Mouse (Mus musculus): ENCODE data around the gene Itgb7. TPM values are rescaled to one million over a fixed set of nuclear protein-coding genes. Genes with fewer than 3 reads are reported as not detected.
"Not testable (repeated sequence)": the region's sequence is repeated elsewhere in the genome, so short reads cannot be mapped to it uniquely, and the experiment has no call there.

The Itgb7 gene
- polyA plus RNA-seq, 1 experiment from 2014 or later = 3.5 TPM

- WGBS (ENCODE audit: missing documents) = 22% methylated on average over 15 of the region's 19 CpGs
- Histone ChIP-seq H3K79me2 (ENCODE audit: inconsistent target) (peaks cover 37% of the 10 kb centered on the region), H3K36me3 (ENCODE audit: inconsistent target) (peaks cover 5% of the 10 kb centered on the region; the same call in 1 of the 2 replicates), H3K4me3 (ENCODE audit: inconsistent target) (peak overlapping the region; percentile 50), H3K27ac (peak overlapping the region; percentile 95)
These were observed 12.8 kb upstream of the Itgb7 start for GRCm38 (mm10) chr15:102244306-102245191.

DNA sequence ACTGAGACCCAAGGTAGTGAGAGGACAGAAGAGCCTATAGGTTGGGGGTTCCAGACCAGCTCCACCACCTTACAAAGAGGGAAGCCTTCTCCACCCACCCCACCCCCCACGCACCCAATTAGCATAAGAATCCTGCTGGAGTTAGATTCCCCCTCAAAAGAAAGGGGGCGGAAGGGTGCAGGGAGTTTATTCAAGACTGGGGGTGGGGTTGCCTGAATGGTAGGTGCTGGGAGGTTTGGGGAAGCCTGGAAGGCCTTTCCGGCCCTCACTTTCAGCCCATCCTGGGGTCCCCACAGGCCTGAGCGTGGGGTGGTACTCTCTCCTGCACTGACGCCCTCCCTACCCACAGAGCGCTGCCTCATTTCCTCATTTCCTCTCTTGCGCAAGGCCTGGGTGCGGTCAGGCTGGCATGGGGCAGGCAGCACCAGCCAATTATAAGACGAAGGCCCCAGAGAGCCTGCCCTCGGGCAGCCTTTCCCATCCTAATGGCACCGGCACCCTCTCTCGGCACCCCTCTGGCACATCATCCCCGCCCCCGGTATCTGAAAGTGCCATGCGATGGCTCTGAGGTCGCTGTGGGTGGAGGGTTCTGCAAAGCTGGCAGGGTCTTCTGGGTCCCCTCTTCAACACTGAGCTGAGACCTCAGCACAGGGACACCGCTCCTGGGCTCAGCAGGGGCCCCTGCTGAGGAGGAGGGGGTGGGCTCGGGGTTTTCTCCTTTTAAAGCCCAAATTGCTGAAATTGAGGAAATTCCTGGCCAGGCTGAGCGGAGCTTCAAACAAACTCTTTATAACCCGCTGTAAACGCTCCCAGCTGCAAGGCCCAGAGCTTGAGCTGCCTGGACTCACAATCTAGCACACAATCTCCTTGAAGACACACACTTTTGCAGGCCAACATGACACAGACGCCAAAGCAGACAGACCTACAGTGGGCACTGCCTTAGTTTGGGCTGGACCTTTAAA lies 11.8 kb upstream of the Itgb7 start:
- under 1% methylated on average over 22 of the region's 22 CpGs for WGBS (ENCODE audit: missing documents)
- H3K79me2 ChIP-seq (ENCODE audit: inconsistent target) = peaks cover 37% of the 10 kb centered on the region
- H3K27ac ChIP-seq = peak overlapping the region; percentile 95
- H3K36me3 ChIP-seq (ENCODE audit: inconsistent target) = peaks cover 12% of the 10 kb centered on the region; the same call in 1 of the 2 replicates
- peak overlapping the region; percentile 25 for H3K4me3 ChIP-seq (ENCODE audit: inconsistent target)

GRCm38 (mm10) chr15:102242404-102243228 lies 10.9 kb upstream of the Itgb7 start:
- WGBS (ENCODE audit: missing documents) = 81% methylated on average over 10 of the region's 12 CpGs
- peak overlapping the region; percentile 95 for H3K27ac ChIP-seq

GRCm38 (mm10) chr15:102240607-102241006 lies 8.9 kb upstream of the Itgb7 start:
- peaks cover 14% of the 10 kb centered on the region; the same call in 1 of the 2 replicates for H3K36me3 ChIP-seq (ENCODE audit: inconsistent target)
- H3K79me2 ChIP-seq (ENCODE audit: inconsistent target) = peaks cover 31% of the 10 kb centered on the region
- WGBS (ENCODE audit: missing documents) = 86% methylated on average over 4 of the region's 4 CpGs
- no peak overlapping the region for H3K4me3 ChIP-seq (ENCODE audit: inconsistent target)
- H3K27ac ChIP-seq = no peak overlapping the region

More at GRCm38 (mm10) chr15:102242404-102243228, 10.9 kb upstream of the Itgb7 start:
- Histone ChIP-seq H3K36me3 (ENCODE audit: inconsistent target) (peaks cover 14% of the 10 kb centered on the region; the same call in 1 of the 2 replicates), H3K4me3 (ENCODE audit: inconsistent target) (peak overlapping the region; percentile 25; the same call in 1 of the 2 replicates), H3K79me2 (ENCODE audit: inconsistent target) (peaks cover 37% of the 10 kb centered on the region)

- 94% methylated on average over 8 of the region's 11 CpGs for WGBS (ENCODE audit: missing documents)
- no peak overlapping the region for H3K27ac ChIP-seq
- H3K36me3 ChIP-seq (ENCODE audit: inconsistent target) = peaks cover 14% of the 10 kb centered on the region; the same call in 1 of the 2 replicates
- no peak overlapping the region for H3K4me3 ChIP-seq (ENCODE audit: inconsistent target)
- peaks cover 24% of the 10 kb centered on the region; the same call in 1 of the 2 replicates for H3K79me2 ChIP-seq (ENCODE audit: inconsistent target)
These were observed 8.1 kb upstream of the Itgb7 start for GRCm38 (mm10) chr15:102239851-102240250.

DNA sequence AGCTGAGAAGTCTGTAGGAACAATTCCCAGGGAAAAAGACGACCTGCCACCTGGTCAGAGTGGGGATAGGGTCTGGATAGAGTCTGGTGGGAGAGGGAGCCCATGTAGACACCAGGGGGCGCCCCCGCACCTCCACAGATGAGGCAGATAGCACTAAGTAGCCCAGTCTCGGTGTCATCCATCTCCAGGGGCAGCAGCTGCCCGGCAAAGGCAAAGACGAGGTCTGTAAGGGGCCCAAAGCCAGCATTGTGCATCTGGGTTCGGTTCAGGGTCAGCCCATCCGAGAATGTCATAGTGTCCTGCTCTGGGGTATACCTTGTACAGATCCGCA lies 7.5 kb upstream of the Itgb7 start:
- H3K4me3 ChIP-seq (ENCODE audit: inconsistent target) = no peak overlapping the region
- peaks cover 23% of the 10 kb centered on the region; the same call in 1 of the 2 replicates for H3K79me2 ChIP-seq (ENCODE audit: inconsistent target)
- no peak overlapping the region for H3K27ac ChIP-seq
- 39% methylated on average over 7 of the region's 9 CpGs for WGBS (ENCODE audit: missing documents)
- H3K36me3 ChIP-seq (ENCODE audit: inconsistent target) = peaks cover 14% of the 10 kb centered on the region; the same call in 1 of the 2 replicates

- H3K79me2 ChIP-seq (ENCODE audit: inconsistent target) = peaks cover 23% of the 10 kb centered on the region; the same call in 1 of the 2 replicates
- H3K4me3 ChIP-seq (ENCODE audit: inconsistent target) = no peak overlapping the region
- H3K27ac ChIP-seq = no peak overlapping the region
- 92% methylated on average over 14 of the region's 14 CpGs for WGBS (ENCODE audit: missing documents)
- H3K36me3 ChIP-seq (ENCODE audit: inconsistent target) = peaks cover 14% of the 10 kb centered on the region; the same call in 1 of the 2 replicates
These were observed 7.0 kb upstream of the Itgb7 start for GRCm38 (mm10) chr15:102238543-102239259.

- peaks cover 14% of the 10 kb centered on the region; the same call in 1 of the 2 replicates for H3K36me3 ChIP-seq (ENCODE audit: inconsistent target)
- no peak overlapping the region for H3K4me3 ChIP-seq (ENCODE audit: inconsistent target)
- WGBS (ENCODE audit: missing documents) = 39% methylated on average over 21 of the region's 21 CpGs
- H3K27ac ChIP-seq = no peak overlapping the region
- H3K79me2 ChIP-seq (ENCODE audit: inconsistent target) = peaks cover 2% of the 10 kb centered on the region; the same call in 1 of the 2 replicates
These were observed 3.8 kb upstream of the Itgb7 start for GRCm38 (mm10) chr15:102235371-102236027.

DNA sequence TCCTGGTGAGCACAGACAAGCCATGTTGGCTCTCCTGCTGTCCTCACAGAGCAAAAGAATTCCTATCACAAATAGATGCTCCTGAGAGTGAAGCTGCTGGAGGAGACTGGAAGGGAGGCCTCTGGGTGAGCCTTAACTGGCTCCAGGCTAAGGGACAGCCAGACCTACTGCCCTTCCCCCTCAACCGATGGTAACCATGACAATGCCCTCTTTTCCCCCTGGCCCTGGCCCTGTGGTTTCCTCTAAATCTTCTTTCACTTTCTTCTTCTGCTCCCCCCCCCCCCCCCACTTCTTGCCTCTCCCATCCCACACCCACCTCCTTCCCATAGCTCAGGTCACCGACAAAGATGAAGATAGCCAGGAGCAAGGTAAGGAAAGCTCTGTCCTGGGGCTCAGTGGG lies 2.2 kb upstream of the Itgb7 start:
- WGBS (ENCODE audit: missing documents) = 8% methylated on average over 2 of the region's 2 CpGs
- Histone ChIP-seq H3K4me3 (ENCODE audit: inconsistent target) (no peak overlapping the region), H3K36me3 (ENCODE audit: inconsistent target) (0 out of 2 replicates have a peak, but pooled peaks cover 6% of the 10 kb centered on the region), H3K79me2 (ENCODE audit: inconsistent target) (peaks cover 18% of the 10 kb centered on the region), H3K27ac (0 out of 2 replicates have a peak overlapping the region, but pooled peaks have one; percentile 22)

GRCm38 (mm10) chr15:102232764-102233163 lies 1.0 kb upstream of the Itgb7 start:
- peaks cover 27% of the 10 kb centered on the region for H3K79me2 ChIP-seq (ENCODE audit: inconsistent target)
- H3K4me3 ChIP-seq (ENCODE audit: inconsistent target) = no peak overlapping the region
- no peak overlapping the region for H3K27ac ChIP-seq
- H3K36me3 ChIP-seq (ENCODE audit: inconsistent target) = no peaks in the 10 kb centered on the region
- 75% methylated on average over 7 of the region's 7 CpGs for WGBS (ENCODE audit: missing documents)

DNA sequence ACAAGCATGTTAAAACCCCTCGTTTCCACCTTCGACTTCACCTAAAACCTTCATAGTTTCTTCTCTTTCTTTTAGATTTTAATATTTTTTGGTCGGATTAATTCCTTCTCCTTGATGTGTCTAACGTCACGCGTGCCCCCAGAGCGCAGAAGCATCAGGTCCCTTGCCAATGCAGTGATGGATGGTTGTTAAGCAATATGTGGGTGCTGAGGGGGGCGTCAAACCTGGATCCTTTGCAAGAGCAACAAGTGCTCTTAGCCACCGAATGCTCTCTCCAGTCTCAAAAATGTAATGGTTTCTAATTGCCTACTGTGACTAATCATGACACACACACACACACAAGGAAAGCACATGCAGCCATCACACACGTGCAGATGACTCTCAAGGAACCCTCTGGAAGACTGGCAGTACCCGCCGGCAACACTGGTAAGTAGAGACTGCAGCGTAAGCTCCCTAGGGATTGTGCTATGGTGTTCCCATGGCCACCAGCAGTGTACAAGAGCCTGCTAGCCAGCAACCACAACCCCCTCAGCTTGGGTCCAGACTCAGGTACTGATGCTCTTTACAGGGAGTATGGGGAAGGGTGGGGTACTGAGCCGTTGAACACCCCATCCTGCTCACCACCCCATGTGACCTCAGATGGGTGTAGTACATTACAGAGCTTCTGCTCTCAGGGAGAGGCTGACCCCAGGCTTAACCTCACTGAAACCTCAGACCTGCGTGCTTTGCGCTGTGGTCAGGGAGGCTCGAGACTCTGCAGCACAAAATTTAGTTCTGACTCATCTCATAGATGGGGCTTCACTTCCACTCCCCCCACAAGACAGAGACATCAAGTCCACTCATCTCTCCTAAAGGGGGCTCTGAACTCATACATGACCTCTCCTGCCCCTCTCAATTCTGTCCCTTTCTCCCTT lies 1.1 kb downstream of the Itgb7 start:
- Histone ChIP-seq H3K36me3 (ENCODE audit: inconsistent target) (no peaks in the 10 kb centered on the region), H3K4me3 (ENCODE audit: inconsistent target) (peak overlapping the region; percentile 6; the same call in 1 of the 2 replicates), H3K79me2 (ENCODE audit: inconsistent target) (peaks cover 29% of the 10 kb centered on the region), H3K27ac (peak overlapping the region; percentile 28; the same call in 1 of the 2 replicates)
- WGBS (ENCODE audit: missing documents) = 68% methylated on average over 17 of the region's 17 CpGs

GRCm38 (mm10) chr15:102225619-102226018 lies 6.1 kb downstream of the Itgb7 start:
- 14% methylated on average over 3 of the region's 6 CpGs for WGBS (ENCODE audit: missing documents)
- not testable (repeated sequence) for H3K4me3 ChIP-seq (ENCODE audit: inconsistent target); H3K27ac ChIP-seq; H3K36me3 ChIP-seq (ENCODE audit: inconsistent target)
- H3K79me2 ChIP-seq (ENCODE audit: inconsistent target) = peaks cover 28% of the 10 kb centered on the region

Data from macrophage (primary cell).